In genomic region chr5:137307071-137307912, GRCm38 (mm10) we compare ENCODE assay signal across 7 mouse cellular contexts. TPM values are rescaled to one million over a fixed set of nuclear protein-coding genes. Genes with fewer than 3 reads are reported as not detected.
DNase-seq lines count a peak whose midpoint lies in the region; ATAC-seq and TF ChIP-seq lines count a peak whose summit lies in the region.

TSS of gene Srrt (minus strand) at chr5:137307674.

- peak within 1 kb of the TSS; percentile 95 for H3K27ac ChIP-seq in embryonic facial prominence, embryonic 10.5 days (replicated peaks)
- H3K27ac ChIP-seq in intestine, postnatal 0 days (ENCODE audit: low read depth, low read length): peak within 1 kb of the TSS; percentile 97
- H3K27ac ChIP-seq in limb, embryonic 11.5 days (replicated peaks; ENCODE audit: low read depth, low read length): peak within 1 kb of the TSS; percentile 92
- H3K27ac ChIP-seq in midbrain, embryonic 14.5 days (replicated peaks; ENCODE audit: low read depth, low read length): peak within 1 kb of the TSS; percentile 97

- peak; percentile 84 for ATAC-seq in intestine, postnatal 0 days
- ATAC-seq in limb, embryonic 11.5 days (ENCODE audit: insufficient number of reproducible peaks, low FRiP score, low TSS enrichment, low read depth): peak; percentile 77
- ATAC-seq in midbrain, embryonic 14.5 days (ENCODE audit: low FRiP score, low TSS enrichment): peak; percentile 90

- H3K4me1 ChIP-seq in embryonic facial prominence, embryonic 10.5 days: peaks cover 47% of the 10 kb centered on the region
- peaks cover 3% of the 10 kb centered on the region; the same call in 1 of the 2 replicates for H3K4me1 ChIP-seq in intestine, postnatal 0 days (replicated peaks; ENCODE audit: control insufficient read depth, insufficient read depth, low read length)
- H3K4me1 ChIP-seq in limb, embryonic 11.5 days (ENCODE audit: control insufficient read depth, insufficient read depth, low read length): peaks cover 19% of the 10 kb centered on the region
- peaks cover 20% of the 10 kb centered on the region for H3K4me1 ChIP-seq in midbrain, embryonic 14.5 days (ENCODE audit: control insufficient read depth, insufficient read depth, low read length)

- H3K4me3 ChIP-seq in embryonic facial prominence, embryonic 10.5 days: peak within 1 kb of the TSS; percentile 92
- peak within 1 kb of the TSS; percentile 94 for H3K4me3 ChIP-seq in intestine, postnatal 0 days (ENCODE audit: low read depth, low read length)
- H3K4me3 ChIP-seq in limb, embryonic 11.5 days (ENCODE audit: low read depth, low read length): peak within 1 kb of the TSS; percentile 80
- H3K4me3 ChIP-seq in midbrain, embryonic 14.5 days (replicated peaks; ENCODE audit: low read depth, low read length): peak within 1 kb of the TSS; percentile 89

- no peak for TF ChIP-seq CTCF in intestine, postnatal 0 days (IDR thresholded peaks at IDR 0.05; ENCODE audit: low read depth)

- H3K27me3 ChIP-seq in embryonic facial prominence, embryonic 10.5 days (replicated peaks; ENCODE audit: low read depth, poor library complexity, severe bottlenecking): no peaks in the 10 kb centered on the region
- no peaks in the 10 kb centered on the region for H3K27me3 ChIP-seq in intestine, postnatal 0 days (replicated peaks; ENCODE audit: control insufficient read depth, insufficient read depth, low read length)
- H3K27me3 ChIP-seq in limb, embryonic 11.5 days (ENCODE audit: control insufficient read depth, insufficient read depth, low read length): no peaks in the 10 kb centered on the region
- H3K27me3 ChIP-seq in midbrain, embryonic 14.5 days (ENCODE audit: control insufficient read depth, insufficient read depth, low read length): no peaks in the 10 kb centered on the region

- peak; percentile 94 for DNase-seq in adrenal gland, postnatal 14 days
- DNase-seq in embryonic facial prominence, embryonic 10.5 days (ENCODE audit: low spot score): peak; percentile 94
- DNase-seq in gonadal fat pad, adult 2 months (ENCODE audit: low read depth): peak; percentile 54
- peak; percentile 94 for DNase-seq in limb, embryonic 11.5 days (ENCODE audit: low spot score)
- DNase-seq in midbrain, embryonic 14.5 days: peak; percentile 97
- DNase-seq in spleen, adult 18-20 months: peak; percentile 80

- 0 out of 2 replicates have a peak, but pooled peaks cover 5% of the 10 kb centered on the region for H3K9me3 ChIP-seq in embryonic facial prominence, embryonic 10.5 days
- H3K9me3 ChIP-seq in intestine, postnatal 0 days (ENCODE audit: control insufficient read depth): no peaks in the 10 kb centered on the region
- peaks cover 3% of the 10 kb centered on the region; the same call in 1 of the 2 replicates for H3K9me3 ChIP-seq in limb, embryonic 11.5 days (ENCODE audit: control insufficient read depth, low read length)
- no peaks in the 10 kb centered on the region for H3K9me3 ChIP-seq in midbrain, embryonic 14.5 days (ENCODE audit: control insufficient read depth, low read length)

- H3K36me3 ChIP-seq in embryonic facial prominence, embryonic 10.5 days (replicated peaks): peaks cover 79% of the 10 kb centered on the region
- H3K36me3 ChIP-seq in intestine, postnatal 0 days (ENCODE audit: control insufficient read depth, insufficient read depth): peaks cover 43% of the 10 kb centered on the region
- peaks cover 30% of the 10 kb centered on the region for H3K36me3 ChIP-seq in limb, embryonic 11.5 days (ENCODE audit: control insufficient read depth, insufficient read depth, low read length)
- H3K36me3 ChIP-seq in midbrain, embryonic 14.5 days (ENCODE audit: control insufficient read depth, insufficient read depth, low read length): peaks cover 34% of the 10 kb centered on the region

- peak within 1 kb of the TSS; percentile 74 for H3K4me2 ChIP-seq in intestine, postnatal 0 days (replicated peaks; ENCODE audit: low read depth)
- peak within 1 kb of the TSS; percentile 49 for H3K4me2 ChIP-seq in limb, embryonic 11.5 days (ENCODE audit: low read depth, severe bottlenecking)
- H3K4me2 ChIP-seq in midbrain, embryonic 14.5 days (ENCODE audit: low read length): peak within 1 kb of the TSS; percentile 89

- under 1% methylated on average over 72 of the region's 72 CpGs for WGBS in embryonic facial prominence, embryonic 10.5 days
- under 1% methylated on average over 71 of the region's 72 CpGs for WGBS in intestine, postnatal 0 days
- WGBS in limb, embryonic 11.5 days: under 1% methylated on average over 52 of the region's 72 CpGs
- under 1% methylated on average over 71 of the region's 72 CpGs for WGBS in midbrain, embryonic 14.5 days

- H3K9ac ChIP-seq in intestine, postnatal 0 days (ENCODE audit: low read depth, low read length): peak within 1 kb of the TSS; percentile 88
- peak within 1 kb of the TSS; percentile 88 for H3K9ac ChIP-seq in limb, embryonic 11.5 days (ENCODE audit: low read length)
- H3K9ac ChIP-seq in midbrain, embryonic 14.5 days (replicated peaks; ENCODE audit: low read length): peak within 1 kb of the TSS; percentile 98

RNA-seq across cellular contexts. Expression of gene Srrt, which starts in this region (rescaled TPM):
- 139 and 168 TPM in 2 replicates for total RNA-seq in adrenal gland, postnatal 14 days (2021)
- polyA plus RNA-seq in embryonic facial prominence, embryonic 10.5 days (2016; fragmentation: Nextera tagmentation; extraction: Ambion mirVana): 191 and 214 TPM in 2 replicates
- polyA plus RNA-seq in gonadal fat pad, adult 2 months (2012; rRNA removed): 151 and 153 TPM in 2 replicates
- 31.3 and 32.2 TPM in 2 replicates for polyA plus RNA-seq in intestine, postnatal 0 days (2015; fragmentation: Nextera tagmentation; extraction: Ambion mirVana)
- polyA plus RNA-seq in limb, embryonic 11.5 days (2014; fragmentation: Nextera tagmentation; extraction: Ambion mirVana): 175 and 177 TPM in 2 replicates
- polyA plus RNA-seq in midbrain, embryonic 14.5 days (2014; fragmentation: Nextera tagmentation; extraction: Ambion mirVana): 82.0 and 95.9 TPM in 2 replicates

Comparison
In these comparisons a context has a peak if more than half of its experiments do, and no peak if none do; other contexts are left out.
1. Peak in every context shown above with its lines: DNase-seq, ATAC-seq, H3K4me3 ChIP-seq and H3K27ac ChIP-seq.